Mouse (Mus musculus): ENCODE measurements around the gene Ccdc159.

Ccdc159 gene

GRCm38 (mm10) chr9:21962010-21962409 is 34.7 kb downstream of the Ccdc159 start:
- no peak for DNase-seq (ENCODE audit: low read depth)

- DNase-seq (ENCODE audit: low read depth): peak; percentile 71
Observed at GRCm38 (mm10) chr9:21962416-21963059, 35.3 kb downstream of the Ccdc159 start.

GRCm38 (mm10) chr9:21963417-21963816 is 36.1 kb downstream of the Ccdc159 start, which contains the start of gene Epor:
TSS of gene Epor (minus strand) at chr9:21963506.
- no peak for DNase-seq (ENCODE audit: low read depth)

GRCm38 (mm10) chr9:21968883-21969282 is 41.6 kb downstream of the Ccdc159 start:
- no peak for DNase-seq (ENCODE audit: low read depth)

GRCm38 (mm10) chr9:21969304-21969703 is 42.0 kb downstream of the Ccdc159 start:
- DNase-seq (ENCODE audit: low read depth): no peak

- DNase-seq (ENCODE audit: low read depth): no peak
Observed at GRCm38 (mm10) chr9:21976626-21977175, 49.4 kb downstream of the Ccdc159 start.

GRCm38 (mm10) chr9:21977331-21977730 is 50.1 kb downstream of the Ccdc159 start:
- DNase-seq (ENCODE audit: low read depth): no peak

GRCm38 (mm10) chr9:21977972-21978371 is 50.7 kb downstream of the Ccdc159 start:
- peak; percentile 70 for DNase-seq (ENCODE audit: low read depth)

GRCm38 (mm10) chr9:21978398-21979128 is 51.3 kb downstream of the Ccdc159 start:
- no peak for DNase-seq (ENCODE audit: low read depth)

GRCm38 (mm10) chr9:21983911-21984310 is 56.6 kb downstream of the Ccdc159 start:
- no peak for DNase-seq (ENCODE audit: low read depth)

All from induced T-regulatory cell, adult 2 months (primary cell).